Mouse (Mus musculus): Measurements from ENCODE around the gene Cnr2. TPM values are rescaled to one million over a fixed set of nuclear protein-coding genes. Genes with fewer than 3 reads are reported as not detected.

Gene Cnr2
- polyA plus RNA-seq, 1 experiment: 0.16 TPM

DNA sequence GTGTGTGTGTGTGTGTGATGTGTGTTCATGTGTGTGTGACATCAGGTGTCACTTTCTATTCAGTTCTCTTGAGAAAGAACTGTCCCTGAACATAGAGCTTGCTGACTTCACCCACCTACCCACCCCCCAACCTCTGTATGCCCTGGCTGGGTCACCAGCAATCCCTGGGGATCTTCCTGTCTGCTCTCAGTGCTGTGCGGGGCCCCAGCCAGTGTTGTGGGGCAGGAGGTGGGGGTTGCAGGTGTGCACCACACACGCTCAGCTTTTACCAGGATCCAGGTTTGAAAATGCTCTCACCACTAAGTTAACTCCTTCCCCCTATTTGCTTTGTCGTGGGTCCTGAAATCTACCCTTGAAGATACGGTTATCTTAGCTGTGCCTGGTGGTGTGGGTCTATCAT lies 9.0 kb upstream of the Cnr2 start:
- H3K9me3 ChIP-seq (replicated peaks; ENCODE audit: control insufficient read depth, insufficient read depth, low read length, poor library complexity, severe bottlenecking): no peaks in the 10 kb centered on the region
- no peak overlapping the region for H3K4me3 ChIP-seq (ENCODE audit: low read depth, low read length)
- H3K4me1 ChIP-seq (ENCODE audit: control insufficient read depth, insufficient read depth, low read length): peaks cover 2% of the 10 kb centered on the region
- TF ChIP-seq CTCF (IDR thresholded peaks at IDR 0.05; ENCODE audit: low read depth, low read length) (no peak), EP300 (IDR thresholded peaks at IDR 0.05; ENCODE audit: insufficient read depth, low read depth, low read length) (no peak), POLR2A (IDR thresholded peaks at IDR 0.05; ENCODE audit: insufficient read depth, low read length) (no peak)
- H3K27ac ChIP-seq (ENCODE audit: insufficient read depth, low read length): no peak overlapping the region
- no peaks in the 10 kb centered on the region for H3K36me3 ChIP-seq (ENCODE audit: control insufficient read depth, insufficient read depth, low read length, poor library complexity, severe bottlenecking)
- H3K27me3 ChIP-seq (ENCODE audit: control insufficient read depth, insufficient read depth, low read length, poor library complexity, severe bottlenecking): no peaks in the 10 kb centered on the region
- H3K9ac ChIP-seq (ENCODE audit: low read depth, poor library complexity, severe bottlenecking): no peak overlapping the region

DNA sequence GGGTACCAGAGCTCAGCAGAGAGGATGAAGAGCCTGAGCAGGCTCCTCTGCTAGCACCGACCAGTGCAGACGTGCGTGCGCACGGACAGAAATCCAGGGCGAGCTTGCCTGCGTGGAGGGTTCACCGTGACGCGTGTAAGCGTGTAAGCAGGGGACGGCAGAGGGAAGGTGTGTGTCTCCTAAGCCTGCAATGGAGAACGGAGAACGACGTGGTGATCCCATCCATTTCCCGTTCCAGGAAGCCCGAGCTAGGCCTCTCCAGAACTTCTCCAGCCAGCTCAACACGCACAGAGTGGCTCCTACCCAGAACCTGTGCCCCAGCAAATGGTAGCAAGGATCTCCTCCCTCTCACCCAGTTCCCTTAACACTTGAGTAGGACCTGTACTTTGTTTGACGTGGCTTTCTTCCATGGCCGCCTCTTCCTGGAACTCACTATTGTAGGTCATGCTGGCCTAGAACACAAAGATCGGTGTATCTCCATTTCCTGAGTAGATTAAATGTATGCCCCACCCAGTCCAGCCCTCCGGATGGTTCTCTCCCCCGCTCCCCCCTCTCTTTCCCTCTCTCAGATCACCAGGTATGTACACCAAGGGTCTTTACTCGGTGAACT lies 6.6 kb upstream of the Cnr2 start:
- Histone ChIP-seq H3K27me3 (ENCODE audit: control insufficient read depth, insufficient read depth, low read length, poor library complexity, severe bottlenecking) (no peaks in the 10 kb centered on the region), H3K36me3 (ENCODE audit: control insufficient read depth, insufficient read depth, low read length, poor library complexity, severe bottlenecking) (no peaks in the 10 kb centered on the region), H3K9ac (ENCODE audit: low read depth, poor library complexity, severe bottlenecking) (peak overlapping the region; percentile 3; the same call in 1 of the 2 replicates), H3K9me3 (replicated peaks; ENCODE audit: control insufficient read depth, insufficient read depth, low read length, poor library complexity, severe bottlenecking) (no peaks in the 10 kb centered on the region), H3K4me1 (ENCODE audit: control insufficient read depth, insufficient read depth, low read length) (peaks cover 2% of the 10 kb centered on the region), H3K4me3 (ENCODE audit: low read depth, low read length) (peak overlapping the region; percentile 16), H3K27ac (ENCODE audit: insufficient read depth, low read length) (no peak overlapping the region)
- TF ChIP-seq POLR2A (IDR thresholded peaks at IDR 0.05; ENCODE audit: insufficient read depth, low read length): no peak
- no peak for TF ChIP-seq EP300 (IDR thresholded peaks at IDR 0.05; ENCODE audit: insufficient read depth, low read depth, low read length)
- no peak for TF ChIP-seq CTCF (IDR thresholded peaks at IDR 0.05; ENCODE audit: low read depth, low read length)

DNA sequence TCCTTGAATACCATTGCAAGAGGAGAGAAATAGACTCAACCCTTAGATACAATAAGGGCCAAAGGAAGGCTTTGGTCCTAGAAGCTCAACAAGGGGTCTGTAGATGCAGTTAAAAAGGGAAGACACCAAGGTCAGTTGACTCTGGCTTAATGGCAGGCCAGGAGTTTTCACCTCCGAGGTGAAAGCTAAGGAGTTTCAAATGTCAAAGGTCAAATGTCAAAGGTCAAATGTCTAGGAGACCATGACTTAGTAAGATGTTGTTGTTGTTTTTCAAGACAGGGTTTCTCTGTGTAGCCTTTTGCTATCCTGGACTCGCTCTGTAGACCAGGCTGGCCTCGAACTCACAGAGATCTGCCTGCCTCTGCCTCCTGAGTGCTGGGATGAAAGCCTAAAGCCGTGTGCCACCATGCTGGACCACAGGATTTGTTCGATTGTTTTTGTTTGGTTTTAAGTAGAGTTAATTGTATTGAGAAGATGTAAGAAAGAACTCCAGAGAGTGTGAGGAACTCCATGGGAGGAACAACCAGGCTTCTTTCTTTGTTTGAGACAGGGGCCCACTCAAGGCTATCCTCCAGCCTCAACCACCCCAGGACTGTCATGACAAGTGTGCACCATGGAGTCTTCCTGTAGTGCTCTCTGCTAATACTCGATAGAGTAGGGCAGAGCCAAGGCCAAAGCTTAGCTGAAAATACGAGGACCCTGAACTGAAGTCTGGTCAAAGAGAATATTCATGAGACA lies 5.9 kb upstream of the Cnr2 start:
- no peaks in the 10 kb centered on the region for H3K36me3 ChIP-seq (ENCODE audit: control insufficient read depth, insufficient read depth, low read length, poor library complexity, severe bottlenecking)
- peaks cover 2% of the 10 kb centered on the region for H3K4me1 ChIP-seq (ENCODE audit: control insufficient read depth, insufficient read depth, low read length)
- no peak overlapping the region for H3K4me3 ChIP-seq (ENCODE audit: low read depth, low read length)
- no peaks in the 10 kb centered on the region for H3K9me3 ChIP-seq (replicated peaks; ENCODE audit: control insufficient read depth, insufficient read depth, low read length, poor library complexity, severe bottlenecking)
- no peak overlapping the region for H3K27ac ChIP-seq (ENCODE audit: insufficient read depth, low read length)
- H3K27me3 ChIP-seq (ENCODE audit: control insufficient read depth, insufficient read depth, low read length, poor library complexity, severe bottlenecking): no peaks in the 10 kb centered on the region
- H3K9ac ChIP-seq (ENCODE audit: low read depth, poor library complexity, severe bottlenecking): 0 out of 2 replicates have a peak overlapping the region, but pooled peaks have one; percentile 3
- TF ChIP-seq EP300 (IDR thresholded peaks at IDR 0.05; ENCODE audit: insufficient read depth, low read depth, low read length): no peak
- no peak for TF ChIP-seq CTCF (IDR thresholded peaks at IDR 0.05; ENCODE audit: low read depth, low read length)
- TF ChIP-seq POLR2A (IDR thresholded peaks at IDR 0.05; ENCODE audit: insufficient read depth, low read length): no peak

DNA sequence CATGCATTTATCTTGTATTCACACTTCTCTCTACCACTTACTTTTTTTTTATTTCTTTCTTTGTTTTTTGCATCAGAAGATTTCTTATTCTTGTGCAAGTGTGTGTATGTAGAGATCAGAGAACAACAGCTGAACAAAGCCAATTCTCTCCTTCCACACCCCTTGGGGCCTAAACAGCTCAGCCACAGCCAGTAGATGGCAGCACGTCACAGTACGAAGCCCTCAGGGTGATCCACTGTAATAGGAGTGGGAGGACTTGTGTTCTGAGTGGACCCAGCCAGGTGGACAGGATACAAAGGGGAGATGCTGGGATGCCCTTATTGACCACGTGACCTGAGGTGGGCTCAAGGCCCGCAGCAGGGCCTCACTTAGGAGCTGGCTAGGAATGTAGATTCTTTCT lies 5.3 kb upstream of the Cnr2 start:
- no peaks in the 10 kb centered on the region for H3K27me3 ChIP-seq (ENCODE audit: control insufficient read depth, insufficient read depth, low read length, poor library complexity, severe bottlenecking)
- H3K9me3 ChIP-seq (replicated peaks; ENCODE audit: control insufficient read depth, insufficient read depth, low read length, poor library complexity, severe bottlenecking): no peaks in the 10 kb centered on the region
- no peak overlapping the region for H3K4me3 ChIP-seq (ENCODE audit: low read depth, low read length)
- H3K9ac ChIP-seq (ENCODE audit: low read depth, poor library complexity, severe bottlenecking): no peak overlapping the region
- no peak overlapping the region for H3K27ac ChIP-seq (ENCODE audit: insufficient read depth, low read length)
- TF ChIP-seq POLR2A (IDR thresholded peaks at IDR 0.05; ENCODE audit: insufficient read depth, low read length) (no peak), CTCF (IDR thresholded peaks at IDR 0.05; ENCODE audit: low read depth, low read length) (peak; percentile 93)
- no peaks in the 10 kb centered on the region for H3K36me3 ChIP-seq (ENCODE audit: control insufficient read depth, insufficient read depth, low read length, poor library complexity, severe bottlenecking)
- peaks cover 2% of the 10 kb centered on the region for H3K4me1 ChIP-seq (ENCODE audit: control insufficient read depth, insufficient read depth, low read length)

DNA sequence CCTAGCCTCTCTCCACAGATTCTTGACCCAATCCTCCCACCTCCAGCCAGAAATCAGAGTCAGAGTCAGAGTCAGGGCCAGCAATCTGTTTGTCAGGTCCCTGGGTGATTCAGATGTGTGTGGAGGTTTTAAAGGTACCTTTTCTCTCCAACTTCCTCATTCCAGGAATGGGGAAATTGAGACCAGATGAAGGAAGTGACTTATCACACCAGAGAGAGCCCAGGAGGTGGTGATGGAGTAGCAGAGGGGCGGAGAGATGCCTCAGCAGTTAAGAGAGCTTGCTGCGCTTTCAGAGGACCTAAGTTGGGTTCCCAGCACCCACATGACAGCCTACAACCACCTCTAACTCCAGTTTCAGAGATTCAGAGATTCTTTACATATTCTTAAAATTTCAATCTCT lies 3.7 kb upstream of the Cnr2 start:
- peaks cover 2% of the 10 kb centered on the region for H3K4me1 ChIP-seq (ENCODE audit: control insufficient read depth, insufficient read depth, low read length)
- H3K27ac ChIP-seq (ENCODE audit: insufficient read depth, low read length): no peak overlapping the region
- H3K9me3 ChIP-seq (replicated peaks; ENCODE audit: control insufficient read depth, insufficient read depth, low read length, poor library complexity, severe bottlenecking): no peaks in the 10 kb centered on the region
- no peak overlapping the region for H3K9ac ChIP-seq (ENCODE audit: low read depth, poor library complexity, severe bottlenecking)
- TF ChIP-seq POLR2A (IDR thresholded peaks at IDR 0.05; ENCODE audit: insufficient read depth, low read length) (no peak), CTCF (IDR thresholded peaks at IDR 0.05; ENCODE audit: low read depth, low read length) (no peak), EP300 (IDR thresholded peaks at IDR 0.05; ENCODE audit: insufficient read depth, low read depth, low read length) (no peak)
- no peak overlapping the region for H3K4me3 ChIP-seq (ENCODE audit: low read depth, low read length)
- no peaks in the 10 kb centered on the region for H3K36me3 ChIP-seq (ENCODE audit: control insufficient read depth, insufficient read depth, low read length, poor library complexity, severe bottlenecking)
- no peaks in the 10 kb centered on the region for H3K27me3 ChIP-seq (ENCODE audit: control insufficient read depth, insufficient read depth, low read length, poor library complexity, severe bottlenecking)

DNA sequence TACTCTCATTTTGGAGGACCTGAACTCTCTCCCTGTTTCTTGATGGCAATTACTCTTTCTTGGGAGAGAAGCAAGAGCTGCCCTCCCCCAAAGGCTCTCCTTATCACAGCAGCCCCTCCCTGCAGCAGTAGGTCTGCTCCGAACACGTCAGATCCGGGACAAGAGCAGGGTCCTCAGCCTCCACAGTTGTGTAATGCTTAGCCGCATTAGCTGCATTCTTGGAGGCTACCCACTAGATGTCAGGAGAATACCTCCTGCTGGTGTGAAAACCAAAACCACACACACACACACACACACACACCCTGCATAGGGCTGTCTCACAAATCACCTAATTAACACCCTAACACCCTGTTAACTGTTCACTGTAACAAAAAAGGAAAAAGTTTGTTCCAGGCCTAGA lies 2.3 kb upstream of the Cnr2 start:
- Histone ChIP-seq H3K4me1 (ENCODE audit: control insufficient read depth, insufficient read depth, low read length) (peaks cover 2% of the 10 kb centered on the region), H3K27me3 (ENCODE audit: control insufficient read depth, insufficient read depth, low read length, poor library complexity, severe bottlenecking) (no peaks in the 10 kb centered on the region), H3K4me3 (ENCODE audit: low read depth, low read length) (no peak overlapping the region), H3K36me3 (ENCODE audit: control insufficient read depth, insufficient read depth, low read length, poor library complexity, severe bottlenecking) (no peaks in the 10 kb centered on the region), H3K9me3 (replicated peaks; ENCODE audit: control insufficient read depth, insufficient read depth, low read length, poor library complexity, severe bottlenecking) (no peaks in the 10 kb centered on the region), H3K9ac (ENCODE audit: low read depth, poor library complexity, severe bottlenecking) (no peak overlapping the region), H3K27ac (ENCODE audit: insufficient read depth, low read length) (no peak overlapping the region)
- TF ChIP-seq EP300 (IDR thresholded peaks at IDR 0.05; ENCODE audit: insufficient read depth, low read depth, low read length) (no peak), CTCF (IDR thresholded peaks at IDR 0.05; ENCODE audit: low read depth, low read length) (no peak), POLR2A (IDR thresholded peaks at IDR 0.05; ENCODE audit: insufficient read depth, low read length) (no peak)
